Mouse (Mus musculus): Measurements from ENCODE around the gene Ppp2r3a. TPM values are rescaled to one million over a fixed set of nuclear protein-coding genes. Genes with fewer than 3 reads are reported as not detected.

Gene Ppp2r3a
- total RNA-seq, 4 experiments from 2014 or later, result 149 to 175 (median 166) TPM

DNA sequence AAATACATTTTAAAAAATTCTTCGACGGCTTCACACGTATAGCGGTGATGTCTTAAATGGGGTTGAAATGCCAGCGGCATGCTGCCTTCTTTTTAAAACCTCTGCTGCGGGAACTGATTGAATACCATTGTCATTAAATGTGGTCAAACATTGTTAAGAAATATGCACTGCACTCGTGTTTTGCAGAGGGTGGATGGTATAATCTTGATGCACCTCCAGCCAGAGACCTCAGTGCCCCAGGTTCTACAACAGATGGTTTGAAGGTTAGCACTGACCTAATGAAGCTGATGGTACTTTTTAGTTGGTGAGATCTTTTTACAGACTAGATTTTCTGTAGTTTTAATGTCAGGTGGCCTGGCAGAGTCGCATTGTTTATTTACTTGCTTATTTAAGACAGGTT lies 175.9 kb downstream of the Ppp2r3a start:
- no peak for DNase-seq (ENCODE audit: low spot score in 2 of 2)

DNA sequence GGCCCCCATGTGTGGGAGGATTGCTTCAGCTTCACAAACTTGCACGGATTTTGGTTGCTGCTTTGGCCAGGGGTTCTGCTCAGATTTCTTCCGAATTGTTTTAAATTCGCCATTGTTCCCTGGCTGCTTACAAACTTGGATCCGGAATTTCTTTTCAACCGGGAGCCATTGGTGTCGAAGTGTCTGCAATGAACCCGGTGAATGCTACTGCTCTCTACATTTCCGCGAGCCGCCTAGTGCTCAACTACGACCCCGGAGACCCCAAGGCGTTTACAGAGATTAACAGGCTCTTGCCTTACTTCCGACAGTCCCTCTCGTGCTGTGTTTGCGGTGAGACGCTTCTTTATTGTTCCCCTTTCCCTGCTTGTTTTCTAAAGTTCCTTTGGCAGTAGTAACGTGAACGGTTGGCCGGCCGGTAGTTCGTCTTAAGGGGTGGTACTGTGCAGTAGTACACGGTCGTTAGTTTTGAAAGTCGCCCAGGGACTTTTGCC lies 176.5 kb downstream of the Ppp2r3a start:
- DNase-seq (ENCODE audit: low spot score in 2 of 2), result no peak

- peak; percentile 74 to 83 for DNase-seq (ENCODE audit: low spot score in 2 of 2)
These were observed 177.1 kb downstream of the Ppp2r3a start for GRCm38 (mm10) chr9:101074332-101075021.

GRCm38 (mm10) chr9:101073987-101074331 lies 177.6 kb downstream of the Ppp2r3a start, which contains the start of gene Msl2:
Gene Msl2 (plus strand): TSS chr9:101074101.
- DNase-seq (ENCODE audit: low spot score in 2 of 2), result no peak

DNA sequence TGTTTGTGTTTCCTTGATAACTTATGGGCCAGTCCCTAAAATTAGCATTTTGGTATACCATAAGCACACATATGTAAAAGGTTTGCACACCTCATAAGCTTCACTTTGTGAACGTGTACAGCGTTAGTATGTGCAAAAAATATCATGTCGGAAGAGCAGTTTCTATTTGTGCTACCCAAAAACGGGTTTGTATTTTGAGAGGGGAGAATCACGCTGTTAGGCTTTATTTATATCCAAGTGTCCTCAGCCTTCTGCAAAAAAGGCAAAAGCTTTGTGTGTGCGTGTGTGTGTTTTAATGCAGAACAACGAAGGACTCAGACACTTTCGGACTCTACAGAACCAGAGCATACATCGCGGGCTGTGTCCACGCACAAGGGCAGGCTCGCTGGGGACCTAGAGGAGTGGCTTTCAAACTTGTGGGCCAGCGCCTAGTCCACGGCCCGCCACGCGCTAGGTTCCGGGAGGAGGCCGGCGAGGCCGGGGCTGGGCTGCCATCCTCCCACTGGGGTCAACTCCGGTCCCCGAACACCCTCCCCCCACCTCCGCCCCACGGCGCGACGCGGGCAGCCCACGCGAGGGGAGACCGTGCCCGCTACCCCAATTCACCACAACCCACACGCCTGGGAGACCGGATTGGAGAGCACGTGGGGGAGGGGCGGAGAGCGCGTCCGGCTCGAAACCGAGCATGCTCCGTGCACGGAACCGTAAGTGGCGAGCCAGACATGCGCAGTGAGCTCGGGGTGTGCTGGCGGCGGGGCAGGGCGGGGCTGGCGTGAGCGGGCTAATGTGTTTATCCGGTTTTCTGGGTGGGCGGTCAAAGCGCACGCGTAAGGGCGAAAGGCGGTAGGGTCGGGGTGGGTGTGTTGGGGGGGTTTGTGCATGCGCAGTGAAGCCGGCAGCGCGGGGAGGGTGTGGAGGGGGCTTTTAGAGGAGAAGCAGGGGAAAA lies 178.3 kb downstream of the Ppp2r3a start:
- peak; percentile 98 to 99 for DNase-seq (ENCODE audit: low spot score in 2 of 2)

GRCm38 (mm10) chr9:101072506-101072905 lies 179.1 kb downstream of the Ppp2r3a start:
- DNase-seq (ENCODE audit: low spot score in 2 of 2), result no peak

- no peak for DNase-seq (ENCODE audit: low spot score in 2 of 2)
These were observed 181.8 kb downstream of the Ppp2r3a start for GRCm38 (mm10) chr9:101069781-101070180.

DNA sequence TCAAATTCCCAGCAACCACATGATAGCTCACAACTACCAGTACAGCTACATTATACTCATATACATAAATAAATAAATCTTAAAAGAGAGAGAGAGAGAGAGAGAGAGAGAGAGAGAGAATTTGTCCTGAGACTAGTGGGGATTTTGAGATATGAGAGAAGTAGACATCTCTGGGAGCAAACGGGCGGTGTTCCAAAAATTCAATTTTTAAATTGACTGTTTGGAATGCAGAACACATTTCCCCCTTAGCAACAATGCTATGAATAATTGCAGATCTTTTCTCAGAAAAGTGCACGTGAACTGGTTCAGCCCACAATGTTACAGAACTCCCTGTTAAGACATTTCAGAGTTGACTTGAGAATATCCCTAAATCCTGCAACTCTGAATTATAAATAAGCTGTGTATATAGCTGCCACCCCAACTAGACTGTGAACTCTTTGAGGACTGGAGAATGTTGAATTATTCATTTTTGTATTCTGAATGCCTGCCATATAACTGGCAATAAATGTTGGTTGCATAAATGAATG lies 186.5 kb downstream of the Ppp2r3a start:
- no peak for DNase-seq (ENCODE audit: low spot score in 2 of 2)

DNA sequence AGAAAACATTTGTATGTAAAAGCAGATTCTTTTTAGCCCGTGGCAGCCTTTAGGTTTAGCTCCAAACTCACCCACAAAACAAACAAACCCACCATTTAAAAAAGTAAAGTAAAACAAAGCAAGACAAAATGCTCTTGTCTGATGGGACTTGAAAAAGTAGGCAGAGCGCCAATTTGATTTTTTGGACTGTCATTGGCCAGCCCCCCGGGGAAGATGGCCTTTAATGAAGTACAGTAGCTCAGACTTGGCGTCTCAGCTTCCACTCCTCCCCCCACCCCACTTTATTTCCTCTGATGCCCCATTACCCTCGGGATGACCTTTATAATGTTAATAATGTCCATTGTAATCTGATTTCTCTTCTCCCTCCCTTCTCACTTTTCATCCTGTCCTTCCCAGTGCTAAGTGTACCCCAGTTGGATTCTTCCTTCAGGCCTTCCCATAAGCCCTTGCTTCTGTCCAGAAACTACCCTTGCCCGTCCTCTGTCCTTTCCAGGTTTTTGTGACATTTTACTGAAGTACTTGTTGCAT lies 189.3 kb downstream of the Ppp2r3a start:
- no peak for DNase-seq (ENCODE audit: low spot score in 2 of 2)

DNA sequence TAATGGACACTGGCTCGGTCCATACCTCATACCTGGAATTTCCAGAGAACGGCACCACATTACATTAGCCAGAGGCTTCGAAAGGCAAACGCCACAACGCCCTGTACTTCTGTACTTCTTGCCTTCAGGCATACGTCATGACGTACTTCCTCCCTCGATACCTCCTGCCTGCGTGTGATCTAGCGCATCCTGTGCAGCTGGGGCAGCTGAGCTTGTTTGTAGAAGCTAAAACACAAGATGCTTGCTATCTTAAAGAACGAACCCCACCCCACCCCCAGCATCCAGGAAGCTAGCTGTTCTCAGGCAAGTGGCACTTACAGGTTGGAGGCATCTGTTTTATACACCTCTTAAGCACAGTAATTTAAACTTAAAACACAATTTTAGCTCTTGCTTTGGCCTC lies 190.6 kb downstream of the Ppp2r3a start:
- no peak for DNase-seq (ENCODE audit: low spot score in 2 of 2)

- DNase-seq (ENCODE audit: low spot score in 2 of 2), result no peak
These were observed 194.4 kb downstream of the Ppp2r3a start for GRCm38 (mm10) chr9:101057156-101057555.

Other genes starting within 250 kb of the Ppp2r3a start
- 10 to 100 TPM; 55.7 to 66.5 (median 62.8) TPM for gene Pccb, start 216.9 kb downstream of the Ppp2r3a start, total RNA-seq (2022)
- gene Msl2, start 177.7 kb downstream of the Ppp2r3a start, total RNA-seq (2022), result 10 to 100 TPM; 26.3 to 30.8 (median 29.6) TPM

Data from gastrocnemius, adult 8-10 months (tissue).